Mouse (Mus musculus) midbrain, postnatal 0 days (tissue): Measurements from ENCODE around the gene Gm43738. TPM values are rescaled to one million over a fixed set of nuclear protein-coding genes. Genes with fewer than 3 reads are reported as not detected.

Experiments
- ATAC-seq: fragments of 200-750 bp; cut with Nextera tagmentation; 2 replicates; pipeline ENCODE4 v1.8.0; 2017; ENCODE audit warnings: moderate number of reproducible peaks, mild to moderate bottlenecking, moderate TSS enrichment, moderate library complexity; ENCODE audit not compliant: low FRiP score
- DNase-seq: peaks from one replicate; pipeline ENCODE4 v3.0.0-alpha.2; 2015; ENCODE audit warnings: low spot score
- H3K27ac ChIP-seq: fragments of 300-500 bp; sonication (generic); 2 replicates; pipeline ENCODE4 v1.5.1; 2014; ENCODE audit warnings: low read depth, mild to moderate bottlenecking, low read length, mixed read lengths
- H3K27me3 ChIP-seq: fragments of 300-500 bp; sonication (generic); 2 replicates; pipeline ENCODE4 v1.6.1; 2014; ENCODE audit warnings: low read length, control low read depth, mixed read lengths; ENCODE audit not compliant: insufficient read depth
- H3K36me3 ChIP-seq: fragments of 300-500 bp; sonication (generic); 2 replicates; pipeline ENCODE4 v1.6.1; 2014; ENCODE audit warnings: low read length, control low read depth, mixed read lengths; ENCODE audit not compliant: insufficient read depth
- H3K4me1 ChIP-seq: fragments of 300-500 bp; sonication (generic); 2 replicates; pipeline ENCODE4 v1.6.1; 2014; ENCODE audit warnings: mild to moderate bottlenecking, control low read depth, antibody characterized with exemption, low read length, mixed read lengths; ENCODE audit not compliant: insufficient read depth
- H3K4me2 ChIP-seq: fragments of 300-500 bp; sonication (generic); 2 replicates; pipeline ENCODE4 v1.6.1; 2014; ENCODE audit warnings: low read depth, mild to moderate bottlenecking, low read length, mixed read lengths; ENCODE audit not compliant: poor library complexity, severe bottlenecking
- H3K4me3 ChIP-seq: fragments of 300-500 bp; sonication (generic); 2 replicates; pipeline ENCODE4 v1.5.1; 2014; ENCODE audit warnings: low read depth, mild to moderate bottlenecking, low read length, moderate library complexity
- H3K9ac ChIP-seq: fragments of 300-500 bp; sonication (generic); replicated peaks from 2 replicates; pipeline ENCODE4 v1.6.1; 2014; ENCODE audit warnings: mild to moderate bottlenecking, low read length, moderate library complexity, mixed read lengths; ENCODE audit not compliant: poor library complexity, severe bottlenecking
- H3K9me3 ChIP-seq: fragments of 300-500 bp; sonication (generic); 2 replicates; pipeline ENCODE4 v1.6.1; 2016; ENCODE audit warnings: low read length, control low read depth
- CTCF ChIP-seq: IDR thresholded peaks from 2 replicates; pipeline ENCODE4 v1.5.1; 2016; ENCODE audit warnings: antibody characterized with exemption, mild to moderate bottlenecking
- WGBS: fragments of 180-500 bp; shearing (Covaris S2); extraction: QIAGEN DNeasy Blood & Tissue Kit; methylation state at CpG from one replicate; pipeline ENCODE4 v1.1.7; 2014; 5-methylcytosine and 5-hydroxymethylcytosine counted together
- polyA plus RNA-seq: library from polyadenylated mRNA; unstranded; fragments of >200 nt; fragmentation: Nextera tagmentation; extraction: Ambion mirVana; gene quantifications from 2 replicates; pipeline ENCODE4 v1.2.1, GENCODE M21; 2015
- total RNA-seq: library from RNA; depleted of rRNA; stranded (reverse); fragments of >200 nt; gene quantifications from 2 replicates; pipeline ENCODE4 v1.2.3, GENCODE M21; 2014; rRNA removed

The Gm43738 gene
- total and polyA plus RNA-seq, 2 experiments from 2014 or later, result not detected

DNA sequence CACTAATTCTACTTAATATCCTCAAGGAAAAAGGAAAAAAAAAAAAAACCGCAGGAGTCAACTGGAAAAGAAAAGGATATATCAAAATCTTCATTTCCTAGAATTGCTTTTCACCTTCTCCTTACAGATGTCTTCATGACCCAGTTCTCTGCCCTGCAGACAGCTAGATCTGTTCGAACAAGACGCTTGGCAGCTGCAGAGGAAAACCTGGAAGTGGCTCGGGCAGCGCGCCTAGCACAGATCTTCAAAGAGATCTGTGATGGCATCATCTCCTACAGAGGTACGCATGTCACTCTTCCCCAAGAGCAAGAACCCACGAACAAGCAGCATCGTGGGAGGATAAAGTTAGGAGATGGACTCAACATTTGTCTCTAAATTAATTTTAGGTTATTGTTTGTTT, 42.5 kb downstream of the Gm43738 start:
- no peak for DNase-seq
- Histone ChIP-seq H3K4me3 (no peak overlapping the region), H3K27ac (no peak overlapping the region), H3K27me3 (no peaks in the 10 kb centered on the region), H3K36me3 (peaks cover 53% of the 10 kb centered on the region), H3K4me1 (no peaks in the 10 kb centered on the region), H3K4me2 (no peak overlapping the region), H3K9ac (no peak overlapping the region), H3K9me3 (no peaks in the 10 kb centered on the region)
- TF ChIP-seq CTCF, result no peak
- WGBS, result 97% methylated on average over 9 of the region's 9 CpGs
- no peak for ATAC-seq

- Histone ChIP-seq H3K27me3 (no peaks in the 10 kb centered on the region), H3K9me3 (no peaks in the 10 kb centered on the region), H3K36me3 (peaks cover 62% of the 10 kb centered on the region), H3K4me3 (no peak overlapping the region), H3K4me1 (no peaks in the 10 kb centered on the region), H3K4me2 (no peak overlapping the region), H3K9ac (no peak overlapping the region), H3K27ac (no peak overlapping the region)
- 96% methylated on average over 4 of the region's 4 CpGs for WGBS
- no peak for TF ChIP-seq CTCF
- DNase-seq (no peak), ATAC-seq (no peak)
These were observed 57.5 kb downstream of the Gm43738 start for GRCm38 (mm10) chr3:89043359-89043758.

Other genes starting within 250 kb of the Gm43738 start
- 39.6 and 52.1 TPM in 2 replicates for gene Msto1, start 187.1 kb downstream of the Gm43738 start, total RNA-seq
- gene Msto1, start 187.1 kb downstream of the Gm43738 start, polyA plus RNA-seq, result 46.3 and 50.8 TPM in 2 replicates
- 25.0 and 29.7 TPM in 2 replicates for gene Ash1l, start 150.5 kb downstream of the Gm43738 start, total RNA-seq
- 12.2 and 15.8 TPM in 2 replicates for gene Ash1l, start 150.5 kb downstream of the Gm43738 start, polyA plus RNA-seq
- 53.5 and 62.3 TPM in 2 replicates for gene Dap3, start 149.9 kb downstream of the Gm43738 start, total RNA-seq
- gene Dap3, start 149.9 kb downstream of the Gm43738 start, polyA plus RNA-seq, result 108 and 111 TPM in 2 replicates
- gene Rusc1, start 7.8 kb downstream of the Gm43738 start, total RNA-seq, result 177 and 187 TPM in 2 replicates
- gene Rusc1, start 7.8 kb downstream of the Gm43738 start, polyA plus RNA-seq, result 103 and 107 TPM in 2 replicates
- gene Fdps, start 860 bp upstream of the Gm43738 start, total RNA-seq, result 382 and 401 TPM in 2 replicates
- 407 and 423 TPM in 2 replicates for gene Fdps, start 860 bp upstream of the Gm43738 start, polyA plus RNA-seq
- gene Pklr, start 35.0 kb upstream of the Gm43738 start, total RNA-seq, result 0.47 TPM in 1 of 2 replicates, not detected in the other
- 0.05 and 0.10 TPM in 2 replicates for gene Pklr, start 35.0 kb upstream of the Gm43738 start, polyA plus RNA-seq
- 94.8 and 97.8 TPM in 2 replicates for gene Hcn3, start 59.1 kb upstream of the Gm43738 start, total RNA-seq
- gene Hcn3, start 59.1 kb upstream of the Gm43738 start, polyA plus RNA-seq, result 44.8 and 46.7 TPM in 2 replicates
- 38.9 and 44.5 TPM in 2 replicates for gene Clk2, start 63.7 kb upstream of the Gm43738 start, total RNA-seq
- 12.1 and 12.6 TPM in 2 replicates for gene Clk2, start 63.7 kb upstream of the Gm43738 start, polyA plus RNA-seq
- gene Scamp3, start 76.4 kb upstream of the Gm43738 start, total RNA-seq, result 71.1 and 84.8 TPM in 2 replicates
- gene Scamp3, start 76.4 kb upstream of the Gm43738 start, polyA plus RNA-seq, result 151 and 158 TPM in 2 replicates
- 12.7 and 22.2 TPM in 2 replicates for gene Fam189b, start 82.0 kb upstream of the Gm43738 start, total RNA-seq
- 32.5 and 37.5 TPM in 2 replicates for gene Fam189b, start 82.0 kb upstream of the Gm43738 start, polyA plus RNA-seq
- 56.8 and 64.6 TPM in 2 replicates for gene Gba, start 101.8 kb upstream of the Gm43738 start, total RNA-seq
- gene Gba, start 101.8 kb upstream of the Gm43738 start, polyA plus RNA-seq, result 46.1 and 48.3 TPM in 2 replicates
- 38.5 and 42.9 TPM in 2 replicates for gene Thbs3, start 114.1 kb upstream of the Gm43738 start, total RNA-seq
- gene Thbs3, start 114.1 kb upstream of the Gm43738 start, polyA plus RNA-seq, result 39.0 and 47.6 TPM in 2 replicates
- gene Mtx1, start 126.0 kb upstream of the Gm43738 start, total RNA-seq, result 101 and 108 TPM in 2 replicates
- 176 and 189 TPM in 2 replicates for gene Mtx1, start 126.0 kb upstream of the Gm43738 start, polyA plus RNA-seq
- gene Muc1, start 128.0 kb upstream of the Gm43738 start, total RNA-seq, result 2.8 and 3.8 TPM in 2 replicates
- gene Muc1, start 128.0 kb upstream of the Gm43738 start, polyA plus RNA-seq, result 0.52 and 1.5 TPM in 2 replicates
- gene Krtcap2, start 144.9 kb upstream of the Gm43738 start, total RNA-seq, result 74.7 and 93.9 TPM in 2 replicates
- 219 TPM in 2 replicates for gene Krtcap2, start 144.9 kb upstream of the Gm43738 start, polyA plus RNA-seq
- 112 and 124 TPM in 2 replicates for gene Trim46, start 145.2 kb upstream of the Gm43738 start, total RNA-seq
- gene Trim46, start 145.2 kb upstream of the Gm43738 start, polyA plus RNA-seq, result 69.1 TPM in 2 replicates
- gene Dpm3, start 158.3 kb upstream of the Gm43738 start, total RNA-seq, result 198 and 223 TPM in 2 replicates
- 69.4 and 81.1 TPM in 2 replicates for gene Dpm3, start 158.3 kb upstream of the Gm43738 start, polyA plus RNA-seq
- gene Slc50a1, start 169.5 kb upstream of the Gm43738 start, total RNA-seq, result 22.8 and 32.0 TPM in 2 replicates
- 42.4 and 48.7 TPM in 2 replicates for gene Slc50a1, start 169.5 kb upstream of the Gm43738 start, polyA plus RNA-seq
- gene Efna1, start 180.0 kb upstream of the Gm43738 start, total RNA-seq, result 6.6 and 7.1 TPM in 2 replicates
- gene Efna1, start 180.0 kb upstream of the Gm43738 start, polyA plus RNA-seq, result 8.9 and 9.4 TPM in 2 replicates
- gene Efna3, start 221.9 kb upstream of the Gm43738 start, total RNA-seq, result 93.5 and 115 TPM in 2 replicates
- gene Efna3, start 221.9 kb upstream of the Gm43738 start, polyA plus RNA-seq, result 52.3 and 58.4 TPM in 2 replicates
- 3.0 and 7.9 TPM in 2 replicates for gene Efna4, start 236.9 kb upstream of the Gm43738 start, total RNA-seq
- gene Efna4, start 236.9 kb upstream of the Gm43738 start, polyA plus RNA-seq, result 2.5 and 3.5 TPM in 2 replicates
- 63.4 and 88.8 TPM in 2 replicates for gene Adam15, start 248.9 kb upstream of the Gm43738 start, total RNA-seq
- 73.6 and 79.4 TPM in 2 replicates for gene Adam15, start 248.9 kb upstream of the Gm43738 start, polyA plus RNA-seq